Mouse (Mus musculus): ENCODE measurements around the gene Plxnd1.

Gene Plxnd1

GRCm38 (mm10) chr6:115957681-115958080 is 37.1 kb downstream of the Plxnd1 start:
- no peak for DNase-seq (ENCODE audit: low read depth, low spot score)

- no peak for DNase-seq (ENCODE audit: low read depth, low spot score)
Measured at GRCm38 (mm10) chr6:115956922-115957601, 37.7 kb downstream of the Plxnd1 start.

- DNase-seq (ENCODE audit: low read depth, low spot score): no peak
Measured at GRCm38 (mm10) chr6:115956418-115956921, 38.3 kb downstream of the Plxnd1 start.

GRCm38 (mm10) chr6:115955664-115956063 is 39.1 kb downstream of the Plxnd1 start:
- no peak for DNase-seq (ENCODE audit: low read depth, low spot score)

GRCm38 (mm10) chr6:115955169-115955568 is 39.6 kb downstream of the Plxnd1 start:
- DNase-seq (ENCODE audit: low read depth, low spot score): no peak

- no peak for DNase-seq (ENCODE audit: low read depth, low spot score)
Measured at GRCm38 (mm10) chr6:115954506-115955074, 40.2 kb downstream of the Plxnd1 start.

- DNase-seq (ENCODE audit: low read depth, low spot score): peak; percentile 30
Measured at GRCm38 (mm10) chr6:115946389-115946788, 48.4 kb downstream of the Plxnd1 start.

GRCm38 (mm10) chr6:115945633-115946032 is 49.2 kb downstream of the Plxnd1 start:
- DNase-seq (ENCODE audit: low read depth, low spot score): peak; percentile 60

GRCm38 (mm10) chr6:115944638-115945037 is 50.2 kb downstream of the Plxnd1 start, which contains the start of gene H1foo:
H1foo (plus strand) TSS chr6:115944938.
- DNase-seq (ENCODE audit: low read depth, low spot score): no peak

GRCm38 (mm10) chr6:115943498-115944427 is 51.0 kb downstream of the Plxnd1 start:
- no peak for DNase-seq (ENCODE audit: low read depth, low spot score)

GRCm38 (mm10) chr6:115941128-115941527 is 53.7 kb downstream of the Plxnd1 start:
- DNase-seq (ENCODE audit: low read depth, low spot score): peak; percentile 25

- no peak for DNase-seq (ENCODE audit: low read depth, low spot score)
Measured at GRCm38 (mm10) chr6:115940603-115941002, 54.2 kb downstream of the Plxnd1 start.

GRCm38 (mm10) chr6:115938798-115939197 is 56.0 kb downstream of the Plxnd1 start:
- DNase-seq (ENCODE audit: low read depth, low spot score): no peak

GRCm38 (mm10) chr6:115938011-115938410 is 56.8 kb downstream of the Plxnd1 start:
- DNase-seq (ENCODE audit: low read depth, low spot score): no peak

- DNase-seq (ENCODE audit: low read depth, low spot score): no peak
Measured at GRCm38 (mm10) chr6:115935544-115935943, 59.3 kb downstream of the Plxnd1 start.

GRCm38 (mm10) chr6:115932391-115932790 is 62.4 kb downstream of the Plxnd1 start:
- DNase-seq (ENCODE audit: low read depth, low spot score): no peak

- no peak for DNase-seq (ENCODE audit: low read depth, low spot score)
Measured at GRCm38 (mm10) chr6:115931639-115932038, 63.2 kb downstream of the Plxnd1 start, which contains the start of gene Rho. Rho (plus strand) TSS chr6:115931748.

GRCm38 (mm10) chr6:115930018-115930417 is 64.8 kb downstream of the Plxnd1 start:
- no peak for DNase-seq (ENCODE audit: low read depth, low spot score)

GRCm38 (mm10) chr6:115927292-115928242 is 67.2 kb downstream of the Plxnd1 start:
- no peak for DNase-seq (ENCODE audit: low read depth, low spot score)

GRCm38 (mm10) chr6:115926416-115926815 is 68.4 kb downstream of the Plxnd1 start:
- no peak for DNase-seq (ENCODE audit: low read depth, low spot score)

GRCm38 (mm10) chr6:115924829-115925228 is 70.0 kb downstream of the Plxnd1 start:
- DNase-seq (ENCODE audit: low read depth, low spot score): no peak

Data from CD4-positive, CD25-positive, alpha-beta regulatory T cell, adult 2 months (primary cell).